Mouse (Mus musculus): ENCODE data around the gene Exph5. TPM values are rescaled to one million over a fixed set of nuclear protein-coding genes. Genes with fewer than 3 reads are reported as not detected.
A peak's percentile ranks its signal among the peaks of the same experiment; 100 is the strongest.

Exph5 gene
- polyA plus RNA-seq, 1 experiment: 25.2 TPM

DNA sequence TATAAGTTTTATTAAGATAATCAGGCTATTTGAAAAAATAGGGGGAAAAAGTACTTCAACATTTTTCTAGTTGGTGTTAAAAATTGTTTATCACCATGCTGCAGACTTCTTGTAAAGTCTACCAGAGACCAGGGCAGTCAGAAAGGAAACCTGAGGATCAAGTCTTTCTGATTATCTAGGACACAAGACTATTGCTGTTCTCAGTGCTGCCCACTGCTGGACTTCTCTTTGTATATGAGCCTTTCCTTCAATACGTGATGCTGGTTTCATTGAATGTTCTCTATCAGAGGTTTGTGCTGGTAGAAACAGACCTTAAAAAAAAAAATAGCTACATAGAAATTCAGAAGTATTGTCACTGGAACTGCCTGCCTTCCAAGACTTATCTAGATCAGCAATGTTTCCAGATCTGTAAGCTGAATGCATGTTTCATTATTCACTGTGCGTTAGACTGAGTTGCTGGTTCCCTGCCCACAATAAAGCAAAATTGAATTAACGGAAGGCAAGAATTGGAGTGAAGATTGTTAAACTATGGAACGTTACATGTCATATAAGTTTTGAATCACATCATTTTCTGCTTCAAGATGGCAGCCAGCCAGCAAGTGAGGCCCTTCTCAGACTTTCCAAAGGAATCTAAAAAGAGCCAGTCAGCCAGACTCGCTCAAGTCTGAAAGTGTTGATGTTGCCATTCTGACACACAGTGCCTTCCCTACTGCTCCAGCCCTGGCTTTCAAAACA lies 32.6 kb upstream of the Exph5 start:
- 63% methylated on average over 5 of the region's 5 CpGs for WGBS
- peak; percentile 21 to 38 for DNase-seq
- Histone ChIP-seq H3K27me3 (ENCODE audit: control insufficient read depth, insufficient read depth, low read length) (no peaks in the 10 kb centered on the region), H3K4me3 (replicated peaks; ENCODE audit: insufficient read depth, low read depth, low read length) (no peak overlapping the region), H3K4me1 (ENCODE audit: control insufficient read depth, insufficient read depth, low read length) (no peaks in the 10 kb centered on the region), H3K27ac (ENCODE audit: insufficient read depth, low read length) (no peak overlapping the region)
- TF ChIP-seq CTCF (IDR thresholded peaks at IDR 0.05; ENCODE audit: borderline replicate concordance, insufficient read depth, low read depth, low read length) (peak; percentile 19; the same call in 1 of the 2 replicates), POLR2A (IDR thresholded peaks at IDR 0.05; ENCODE audit: borderline replicate concordance, insufficient read depth, low read length) (no peak)

- H3K4me3 ChIP-seq (replicated peaks; ENCODE audit: insufficient read depth, low read depth, low read length): no peak overlapping the region
- WGBS: 91% methylated on average over 5 of the region's 5 CpGs
- DNase-seq: no peak
- TF ChIP-seq POLR2A (IDR thresholded peaks at IDR 0.05; ENCODE audit: borderline replicate concordance, insufficient read depth, low read length) (no peak), CTCF (IDR thresholded peaks at IDR 0.05; ENCODE audit: borderline replicate concordance, insufficient read depth, low read depth, low read length) (no peak)
- no peak overlapping the region for H3K27ac ChIP-seq (ENCODE audit: insufficient read depth, low read length)
- H3K4me1 ChIP-seq (ENCODE audit: control insufficient read depth, insufficient read depth, low read length): no peaks in the 10 kb centered on the region
- H3K27me3 ChIP-seq (ENCODE audit: control insufficient read depth, insufficient read depth, low read length): no peaks in the 10 kb centered on the region
These were observed 32.1 kb upstream of the Exph5 start for GRCm38 (mm10) chr9:53269466-53269755.

DNA sequence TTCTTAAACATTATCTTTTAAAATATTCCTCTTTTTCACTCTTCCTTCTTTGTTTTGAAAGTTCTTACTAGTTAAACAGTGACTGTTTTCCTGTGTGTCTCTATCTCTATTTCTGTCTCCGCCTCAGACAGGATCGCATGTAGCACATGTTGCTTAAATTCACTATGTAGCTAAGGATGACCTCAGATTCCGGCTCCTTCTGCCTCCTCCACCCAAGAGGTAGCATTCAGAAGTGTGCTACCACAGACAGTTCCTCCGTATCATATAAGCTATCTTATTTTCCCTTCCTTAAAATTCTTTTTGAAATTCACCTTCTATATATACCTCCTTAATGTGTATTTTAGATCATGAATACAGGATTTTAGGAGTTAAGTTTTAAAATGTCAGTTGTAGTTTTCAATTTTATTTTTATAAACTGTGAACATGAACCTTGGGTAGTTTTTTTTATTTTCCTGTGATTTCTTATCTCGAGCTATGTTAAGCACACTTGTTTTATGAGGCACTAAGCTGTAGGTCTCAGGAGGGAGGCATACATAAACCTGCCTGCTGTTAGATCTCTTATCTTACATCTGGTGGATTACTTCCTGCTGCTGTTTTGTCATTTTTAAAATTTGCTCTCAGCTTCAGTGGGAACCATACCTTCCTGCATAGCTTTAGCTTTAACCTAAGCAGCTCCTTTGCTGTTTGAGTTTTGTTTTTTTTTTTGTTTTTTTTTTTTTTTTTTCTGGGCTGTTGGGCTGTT lies 30.0 kb upstream of the Exph5 start:
- Histone ChIP-seq H3K27me3 (ENCODE audit: control insufficient read depth, insufficient read depth, low read length) (no peaks in the 10 kb centered on the region), H3K4me3 (replicated peaks; ENCODE audit: insufficient read depth, low read depth, low read length) (no peak overlapping the region), H3K4me1 (ENCODE audit: control insufficient read depth, insufficient read depth, low read length) (no peaks in the 10 kb centered on the region), H3K27ac (ENCODE audit: insufficient read depth, low read length) (no peak overlapping the region)
- no peak for DNase-seq
- TF ChIP-seq CTCF (IDR thresholded peaks at IDR 0.05; ENCODE audit: borderline replicate concordance, insufficient read depth, low read depth, low read length) (no peak), POLR2A (IDR thresholded peaks at IDR 0.05; ENCODE audit: borderline replicate concordance, insufficient read depth, low read length) (no peak)
- 93% methylated on average over 5 of the region's 5 CpGs for WGBS

- H3K27ac ChIP-seq (ENCODE audit: insufficient read depth, low read length): no peak overlapping the region
- WGBS: 63% methylated on average over 5 of the region's 5 CpGs
- no peak for DNase-seq
These were observed 29.3 kb upstream of the Exph5 start for GRCm38 (mm10) chr9:53272207-53272606.

DNA sequence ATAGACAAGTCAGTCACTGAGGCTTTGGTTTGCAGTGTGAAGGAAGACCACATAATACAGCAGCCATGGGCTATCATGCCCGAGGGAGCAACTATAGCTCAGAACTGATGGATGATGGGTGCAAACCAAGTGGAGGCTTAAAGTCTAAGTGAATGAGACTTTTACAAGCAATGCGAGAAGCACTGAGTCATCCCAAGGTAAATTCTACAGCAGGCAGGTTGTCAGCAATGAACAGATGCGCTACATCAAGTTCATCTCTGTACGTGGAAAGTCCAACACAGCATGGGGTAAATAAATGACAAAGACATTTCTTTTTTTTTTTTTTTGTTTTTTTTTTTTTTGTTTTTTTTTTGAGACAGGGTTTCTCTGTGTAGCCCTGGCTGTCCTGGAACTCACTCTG lies 28.8 kb upstream of the Exph5 start:
- H3K4me3 ChIP-seq (replicated peaks; ENCODE audit: insufficient read depth, low read depth, low read length): no peak overlapping the region
- 71% methylated on average over 4 of the region's 4 CpGs for WGBS
- no peaks in the 10 kb centered on the region for H3K27me3 ChIP-seq (ENCODE audit: control insufficient read depth, insufficient read depth, low read length)
- no peak for DNase-seq
- no peaks in the 10 kb centered on the region for H3K4me1 ChIP-seq (ENCODE audit: control insufficient read depth, insufficient read depth, low read length)
- no peak overlapping the region for H3K27ac ChIP-seq (ENCODE audit: insufficient read depth, low read length)
- TF ChIP-seq CTCF (IDR thresholded peaks at IDR 0.05; ENCODE audit: borderline replicate concordance, insufficient read depth, low read depth, low read length) (no peak), POLR2A (IDR thresholded peaks at IDR 0.05; ENCODE audit: borderline replicate concordance, insufficient read depth, low read length) (no peak)

More at GRCm38 (mm10) chr9:53272207-53272606, 29.3 kb upstream of the Exph5 start:
- Histone ChIP-seq H3K27me3 (ENCODE audit: control insufficient read depth, insufficient read depth, low read length) (no peaks in the 10 kb centered on the region), H3K4me3 (replicated peaks; ENCODE audit: insufficient read depth, low read depth, low read length) (no peak overlapping the region), H3K4me1 (ENCODE audit: control insufficient read depth, insufficient read depth, low read length) (no peaks in the 10 kb centered on the region)
- TF ChIP-seq CTCF (IDR thresholded peaks at IDR 0.05; ENCODE audit: borderline replicate concordance, insufficient read depth, low read depth, low read length) (no peak), POLR2A (IDR thresholded peaks at IDR 0.05; ENCODE audit: borderline replicate concordance, insufficient read depth, low read length) (no peak)

- no peak for DNase-seq
- 98% methylated on average over 1 of the region's 1 CpGs for WGBS
- no peak for TF ChIP-seq CTCF (IDR thresholded peaks at IDR 0.05; ENCODE audit: borderline replicate concordance, insufficient read depth, low read depth, low read length)
- TF ChIP-seq POLR2A (IDR thresholded peaks at IDR 0.05; ENCODE audit: borderline replicate concordance, insufficient read depth, low read length): no peak
These were observed 25.1 kb upstream of the Exph5 start for GRCm38 (mm10) chr9:53276381-53276780.

DNA sequence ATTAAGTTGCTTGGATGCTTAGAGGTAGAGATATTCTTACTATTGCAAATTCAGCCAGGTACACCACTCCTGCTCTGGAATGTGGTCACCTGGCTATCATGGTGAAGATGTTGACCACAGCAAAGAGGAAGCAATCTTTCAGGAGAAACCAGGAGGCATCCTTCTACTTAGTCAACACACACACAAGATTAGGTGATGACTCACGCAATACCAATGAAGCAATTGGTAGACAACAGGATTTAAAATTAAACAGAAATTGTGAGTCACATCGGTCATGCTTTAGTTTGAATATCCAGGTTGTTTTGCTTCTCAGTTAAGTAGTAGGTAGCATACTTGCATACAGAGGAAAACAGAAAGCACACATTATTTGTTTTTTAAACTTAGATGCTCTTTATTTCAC lies 22.5 kb upstream of the Exph5 start:
- Histone ChIP-seq H3K27ac (ENCODE audit: insufficient read depth, low read length) (no peak overlapping the region), H3K4me1 (ENCODE audit: control insufficient read depth, insufficient read depth, low read length) (no peaks in the 10 kb centered on the region), H3K27me3 (ENCODE audit: control insufficient read depth, insufficient read depth, low read length) (no peaks in the 10 kb centered on the region), H3K4me3 (replicated peaks; ENCODE audit: insufficient read depth, low read depth, low read length) (no peak overlapping the region)
- no peak for TF ChIP-seq CTCF (IDR thresholded peaks at IDR 0.05; ENCODE audit: borderline replicate concordance, insufficient read depth, low read depth, low read length)
- no peak for TF ChIP-seq POLR2A (IDR thresholded peaks at IDR 0.05; ENCODE audit: borderline replicate concordance, insufficient read depth, low read length)
- WGBS: 99% methylated on average over 2 of the region's 2 CpGs
- DNase-seq: no peak

More at GRCm38 (mm10) chr9:53276381-53276780, 25.1 kb upstream of the Exph5 start:
- H3K27me3 ChIP-seq (ENCODE audit: control insufficient read depth, insufficient read depth, low read length): no peaks in the 10 kb centered on the region
- H3K4me3 ChIP-seq (replicated peaks; ENCODE audit: insufficient read depth, low read depth, low read length): no peak overlapping the region
- H3K27ac ChIP-seq (ENCODE audit: insufficient read depth, low read length): no peak overlapping the region
- no peaks in the 10 kb centered on the region for H3K4me1 ChIP-seq (ENCODE audit: control insufficient read depth, insufficient read depth, low read length)

GRCm38 (mm10) chr9:53286793-53287192 lies 14.7 kb upstream of the Exph5 start:
- no peak for TF ChIP-seq POLR2A (IDR thresholded peaks at IDR 0.05; ENCODE audit: borderline replicate concordance, insufficient read depth, low read length)
- TF ChIP-seq CTCF (IDR thresholded peaks at IDR 0.05; ENCODE audit: borderline replicate concordance, insufficient read depth, low read depth, low read length): no peak
- no peak for DNase-seq
- no peak overlapping the region for H3K4me3 ChIP-seq (replicated peaks; ENCODE audit: insufficient read depth, low read depth, low read length)
- H3K4me1 ChIP-seq (ENCODE audit: control insufficient read depth, insufficient read depth, low read length): no peaks in the 10 kb centered on the region
- 89% methylated on average over 6 of the region's 6 CpGs for WGBS
- no peak overlapping the region for H3K27ac ChIP-seq (ENCODE audit: insufficient read depth, low read length)
- H3K27me3 ChIP-seq (ENCODE audit: control insufficient read depth, insufficient read depth, low read length): no peaks in the 10 kb centered on the region

Data from cerebellum, adult 2 months (tissue).